Comparison of ENCODE assay signal across 10 mouse cellular contexts in the genomic region with DNA sequence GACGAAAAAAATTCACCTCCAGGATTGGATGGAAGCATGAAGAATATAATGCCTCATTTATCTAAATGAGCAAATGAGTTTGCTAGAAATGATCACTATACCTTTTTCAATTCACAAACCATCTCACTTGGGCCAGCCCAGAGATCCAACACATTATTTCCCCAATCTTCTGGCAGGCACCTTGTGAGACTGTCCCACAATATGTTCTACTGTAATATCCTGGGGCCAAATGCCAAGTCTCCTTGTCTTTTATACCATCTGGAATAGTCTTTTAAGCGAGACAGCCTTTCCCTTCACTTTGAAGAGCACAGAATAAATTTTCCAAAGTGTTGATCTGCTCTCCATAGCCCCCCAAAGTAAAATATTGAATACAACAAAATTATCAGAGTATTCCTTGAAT. TPM values are rescaled to one million over a fixed set of nuclear protein-coding genes. Genes with fewer than 3 reads are reported as not detected.
"Had no signal": no experiment of that assay in that cellular context is flagged by ENCODE, and none has a peak within 500 bp of the region (broad histone marks: within the 10 kb centered on the region; RNA-seq: fewer than 3 reads in every experiment).

No protein-coding gene starts in this region.

- DNase-seq: lung, adult 2 months; lung, postnatal 14 days; lung, postnatal 36 days; right cerebral cortex, postnatal 25 days; right cerebral cortex, postnatal 4 days; spleen, adult 18-20 months; thymus, adult 18-20 months; thymus, postnatal 14 days; thymus, postnatal 36 days had no signal

RNA-seq across cellular contexts. Expression of a gene that starts 33.5 kb away (rescaled TPM):
- total RNA-seq: monocyte, adult 5-6 weeks had no signal
